Mouse (Mus musculus) heart, embryonic 14.5 days (tissue): ENCODE measurements around the gene Gm3409. TPM values are rescaled to one million over a fixed set of nuclear protein-coding genes. Genes with fewer than 3 reads are reported as not detected.

Source experiments
- ATAC-seq: fragments of 200-750 bp; cut with Nextera tagmentation; 2 replicates; pipeline ENCODE4 v1.8.0; 2017; ENCODE audit warnings: low read depth, moderate TSS enrichment; ENCODE audit not compliant: insufficient number of reproducible peaks, insufficient read depth, low FRiP score
- H3K27ac ChIP-seq, 2 experiments: fragments of 200-500 bp in 1 of 2; fragments of 300-500 bp in 1 of 2; sonication (generic) in 1 of 2; replicated peaks in 1 of 2; 2 replicates each; pipeline ENCODE4 v1.5.1; 2012 to 2014; ENCODE audit warnings: low read depth in 2 of 2, low read length in 2 of 2, control low read depth in 1 of 2, mild to moderate bottlenecking in 1 of 2, mixed read lengths in 1 of 2; ENCODE audit not compliant: control insufficient read depth in 1 of 2, insufficient read depth in 1 of 2
- H3K27me3 ChIP-seq: fragments of 300-500 bp; sonication (generic); 2 replicates; pipeline ENCODE4 v1.6.1; 2014; ENCODE audit warnings: mild to moderate bottlenecking, low read length, control low read depth; ENCODE audit not compliant: control insufficient read depth, insufficient read depth
- H3K36me3 ChIP-seq: fragments of 300-500 bp; sonication (generic); 2 replicates; pipeline ENCODE4 v1.6.1; 2014; ENCODE audit warnings: mild to moderate bottlenecking, control low read depth, low read length, mixed read lengths; ENCODE audit not compliant: control insufficient read depth, insufficient read depth
- H3K4me1 ChIP-seq, 2 experiments: fragments of 200-500 bp in 1 of 2; fragments of 300-500 bp in 1 of 2; sonication (generic) in 1 of 2; 2 replicates each; pipeline ENCODE4 v1.6.1; 2012 to 2014; ENCODE audit warnings: low read length in 2 of 2, control low read depth in 1 of 2, mixed read lengths in 1 of 2; ENCODE audit not compliant: control insufficient read depth in 2 of 2, insufficient read depth in 2 of 2
- H3K4me2 ChIP-seq: fragments of 300-500 bp; sonication (generic); 2 replicates; pipeline ENCODE4 v1.6.1; 2014; ENCODE audit warnings: mild to moderate bottlenecking, low read length
- H3K4me3 ChIP-seq, 2 experiments: fragments of 200-500 bp in 1 of 2; fragments of 300-500 bp in 1 of 2; sonication (generic) in 1 of 2; 2 replicates each; pipeline ENCODE4 v1.5.1; 2012 to 2014; ENCODE audit warnings: low read length in 2 of 2, mild to moderate bottlenecking in 2 of 2, control low read depth in 1 of 2, low read depth in 1 of 2, moderate library complexity in 1 of 2; ENCODE audit not compliant: control insufficient read depth in 1 of 2, insufficient read depth in 1 of 2
- H3K9ac ChIP-seq: fragments of 300-500 bp; sonication (generic); 2 replicates; pipeline ENCODE4 v1.6.1; 2014; ENCODE audit warnings: mild to moderate bottlenecking, low read length
- H3K9me3 ChIP-seq: fragments of 300-500 bp; sonication (generic); 2 replicates; pipeline ENCODE4 v1.6.1; 2016; ENCODE audit warnings: low read length, control low read depth; ENCODE audit not compliant: control insufficient read depth
- WGBS: fragments of 180-500 bp; shearing (Covaris S2); extraction: QIAGEN DNeasy Blood & Tissue Kit; methylation state at CpG from one replicate; pipeline ENCODE4 v1.1.7; 2014; 5-methylcytosine and 5-hydroxymethylcytosine counted together
- polyA plus RNA-seq: library from polyadenylated mRNA; unstranded; fragments of >200 nt; fragmentation: Nextera tagmentation; extraction: Ambion mirVana; gene quantifications from 2 replicates; pipeline ENCODE4 v1.2.1, GENCODE M21; 2014

The Gm3409 gene
- polyA plus RNA-seq, 1 experiment from 2014 or later, result not detected

GRCm38 (mm10) chr5:146585307-146585651 lies 47.8 kb downstream of the Gm3409 start:
- Histone ChIP-seq H3K9me3 (no peaks in the 10 kb centered on the region), H3K27ac (no peak overlapping the region), H3K36me3 (no peaks in the 10 kb centered on the region), H3K4me3 (peak overlapping the region in 1 of 2 experiments; percentile 46; a peak in 2 of 4 replicates), H3K9ac (no peak overlapping the region), H3K4me1 (peaks cover 0 to 3% of the 10 kb centered on the region in 2 experiments; a peak in 1 of 4 replicates), H3K27me3 (peaks cover 54% of the 10 kb centered on the region), H3K4me2 (peak overlapping the region; percentile 86)
- whole genome bisulfite sequencing, result 11% methylated on average over 10 of the region's 10 CpGs
- ATAC-seq, result no peak

GRCm38 (mm10) chr5:146586357-146587070 lies 49.1 kb downstream of the Gm3409 start:
- H3K9me3 ChIP-seq, result no peaks in the 10 kb centered on the region
- H3K27ac ChIP-seq, result no peak overlapping the region
- no peak overlapping the region for H3K9ac ChIP-seq
- H3K36me3 ChIP-seq, result no peaks in the 10 kb centered on the region
- H3K4me3 ChIP-seq, result no peak overlapping the region
- peaks cover 0 to 3% of the 10 kb centered on the region in 2 experiments; a peak in 1 of 4 replicates for H3K4me1 ChIP-seq
- H3K4me2 ChIP-seq, result no peak overlapping the region
- H3K27me3 ChIP-seq, result peaks cover 53% of the 10 kb centered on the region
- no peak for ATAC-seq
- 64% methylated on average over 8 of the region's 8 CpGs for WGBS

Other genes with a start within 250 kb of the Gm3409 start
- 0.07 and 0.24 TPM in 2 replicates for gene Wasf3, start 152.7 kb upstream of the Gm3409 start, polyA plus RNA-seq
- gene Gm6408, start 55.7 kb upstream of the Gm3409 start, polyA plus RNA-seq, result not detected in 2 replicates
- not detected in 2 replicates for gene Gm6370, start 46.3 kb upstream of the Gm3409 start, polyA plus RNA-seq
- not detected in 2 replicates for gene 4930449I24Rik, start 35.2 kb upstream of the Gm3409 start, polyA plus RNA-seq
- not detected in 2 replicates for gene Gm3402, start 23.5 kb upstream of the Gm3409 start, polyA plus RNA-seq
- gene Gm3404, start 11.8 kb upstream of the Gm3409 start, polyA plus RNA-seq, result not detected in 2 replicates
- gene Gm3415, start 18.5 kb downstream of the Gm3409 start, polyA plus RNA-seq, result not detected in 2 replicates
- not detected in 2 replicates for gene Gpr12, start 47.6 kb downstream of the Gm3409 start, polyA plus RNA-seq